Mouse (Mus musculus): ENCODE results near the gene Fbxo28. TPM values are rescaled to one million over a fixed set of nuclear protein-coding genes. Genes with fewer than 3 reads are reported as not detected.

Gene Fbxo28
- polyA plus RNA-seq, 1 experiment: 7.3 TPM

GRCm38 (mm10) chr1:182309403-182309802 is 32.0 kb downstream of the Fbxo28 start:
- Histone ChIP-seq H3K36me3 (ENCODE audit: control insufficient read depth, insufficient read depth, low read length) (no peaks in the 10 kb centered on the region), H3K4me1 (ENCODE audit: control insufficient read depth, insufficient read depth, insufficient read length) (peaks cover 5% of the 10 kb centered on the region; the same call in 1 of the 2 replicates), H3K4me3 (ENCODE audit: extremely low read depth, insufficient read depth, insufficient read length) (no peak overlapping the region), H3K27me3 (ENCODE audit: control insufficient read depth, insufficient read depth, low read length) (no peaks in the 10 kb centered on the region), H3K27ac (ENCODE audit: insufficient read depth, low read length) (no peak overlapping the region; the same call in 1 of the 2 replicates)
- WGBS: 18% methylated on average over 5 of the region's 5 CpGs
- TF ChIP-seq CTCF (IDR thresholded peaks at IDR 0.05; ENCODE audit: extremely low read depth, insufficient read depth, insufficient read length, insufficient replicate concordance) (no peak), POLR2A (IDR thresholded peaks at IDR 0.05; ENCODE audit: low read depth, low read length) (no peak)
- peak in 1 of 2 experiments; percentile 7 for DNase-seq (ENCODE audit: low read depth in 1 of 2, low spot score in 2 of 2)

DNA sequence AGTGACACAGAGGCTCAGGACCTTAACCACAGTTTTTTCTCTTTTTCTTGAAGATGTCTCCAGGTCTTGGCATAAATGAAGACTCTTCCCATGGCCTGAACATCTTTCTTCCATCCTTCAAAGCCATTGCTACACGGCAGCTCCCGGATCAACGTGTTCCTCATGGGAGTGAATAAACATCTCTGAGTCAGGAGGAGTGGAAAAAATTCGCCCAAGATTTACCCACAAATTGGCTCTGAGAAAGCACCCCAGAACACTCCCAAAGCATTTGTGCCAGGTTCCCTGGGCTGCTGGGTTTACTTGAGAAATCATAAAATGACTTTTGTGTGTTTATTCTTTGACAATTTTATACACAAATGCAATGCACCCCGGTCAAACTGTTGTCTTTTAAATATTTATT is 38.5 kb downstream of the Fbxo28 start:
- no peaks in the 10 kb centered on the region for H3K4me1 ChIP-seq (ENCODE audit: control insufficient read depth, insufficient read depth, insufficient read length)
- H3K4me3 ChIP-seq (ENCODE audit: extremely low read depth, insufficient read depth, insufficient read length): no peak overlapping the region
- no peaks in the 10 kb centered on the region for H3K36me3 ChIP-seq (ENCODE audit: control insufficient read depth, insufficient read depth, low read length)
- 92% methylated on average over 5 of the region's 5 CpGs for WGBS
- no peak overlapping the region for H3K27ac ChIP-seq (ENCODE audit: insufficient read depth, low read length)
- no peaks in the 10 kb centered on the region for H3K27me3 ChIP-seq (ENCODE audit: control insufficient read depth, insufficient read depth, low read length)
- DNase-seq (ENCODE audit: low read depth in 1 of 2, low spot score in 2 of 2): no peak
- TF ChIP-seq POLR2A (IDR thresholded peaks at IDR 0.05; ENCODE audit: low read depth, low read length) (no peak), CTCF (IDR thresholded peaks at IDR 0.05; ENCODE audit: extremely low read depth, insufficient read depth, insufficient read length, insufficient replicate concordance) (no peak)

GRCm38 (mm10) chr1:182302176-182302870 is 39.1 kb downstream of the Fbxo28 start:
- DNase-seq (ENCODE audit: low read depth in 1 of 2, low spot score in 2 of 2): no peak
- Histone ChIP-seq H3K4me3 (ENCODE audit: extremely low read depth, insufficient read depth, insufficient read length) (no peak overlapping the region), H3K36me3 (ENCODE audit: control insufficient read depth, insufficient read depth, low read length) (no peaks in the 10 kb centered on the region), H3K4me1 (ENCODE audit: control insufficient read depth, insufficient read depth, insufficient read length) (no peaks in the 10 kb centered on the region), H3K27ac (ENCODE audit: insufficient read depth, low read length) (no peak overlapping the region), H3K27me3 (ENCODE audit: control insufficient read depth, insufficient read depth, low read length) (no peaks in the 10 kb centered on the region)
- 67% methylated on average over 6 of the region's 6 CpGs for WGBS
- TF ChIP-seq POLR2A (IDR thresholded peaks at IDR 0.05; ENCODE audit: low read depth, low read length) (no peak), CTCF (IDR thresholded peaks at IDR 0.05; ENCODE audit: extremely low read depth, insufficient read depth, insufficient read length, insufficient replicate concordance) (no peak)

DNA sequence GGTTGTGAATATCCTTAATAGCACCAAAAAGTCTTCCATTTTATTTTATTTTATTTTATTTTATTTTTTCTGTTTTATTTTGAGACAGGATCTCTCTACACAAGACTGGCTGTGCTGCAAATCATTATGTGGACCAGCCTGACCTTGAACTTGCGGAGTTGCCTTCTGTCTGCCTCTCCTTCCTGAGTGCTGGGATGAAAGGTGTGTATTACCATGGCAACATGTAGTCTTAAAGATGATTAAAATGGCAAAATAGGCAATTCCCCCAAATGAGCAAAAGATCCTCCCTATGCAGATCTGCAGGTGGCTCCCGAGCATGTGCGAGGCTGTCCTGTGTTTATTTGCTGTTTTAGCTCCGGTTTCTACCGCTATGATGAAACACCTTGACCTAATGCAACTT is 43.6 kb downstream of the Fbxo28 start:
- no peaks in the 10 kb centered on the region for H3K4me1 ChIP-seq (ENCODE audit: control insufficient read depth, insufficient read depth, insufficient read length)
- no peak overlapping the region for H3K4me3 ChIP-seq (ENCODE audit: extremely low read depth, insufficient read depth, insufficient read length)
- DNase-seq (ENCODE audit: low read depth in 1 of 2, low spot score in 2 of 2): no peak
- no peak overlapping the region for H3K27ac ChIP-seq (ENCODE audit: insufficient read depth, low read length)
- H3K36me3 ChIP-seq (ENCODE audit: control insufficient read depth, insufficient read depth, low read length): no peaks in the 10 kb centered on the region
- H3K27me3 ChIP-seq (ENCODE audit: control insufficient read depth, insufficient read depth, low read length): no peaks in the 10 kb centered on the region
- 95% methylated on average over 5 of the region's 5 CpGs for WGBS
- TF ChIP-seq POLR2A (IDR thresholded peaks at IDR 0.05; ENCODE audit: low read depth, low read length): no peak
- no peak for TF ChIP-seq CTCF (IDR thresholded peaks at IDR 0.05; ENCODE audit: extremely low read depth, insufficient read depth, insufficient read length, insufficient replicate concordance)

DNA sequence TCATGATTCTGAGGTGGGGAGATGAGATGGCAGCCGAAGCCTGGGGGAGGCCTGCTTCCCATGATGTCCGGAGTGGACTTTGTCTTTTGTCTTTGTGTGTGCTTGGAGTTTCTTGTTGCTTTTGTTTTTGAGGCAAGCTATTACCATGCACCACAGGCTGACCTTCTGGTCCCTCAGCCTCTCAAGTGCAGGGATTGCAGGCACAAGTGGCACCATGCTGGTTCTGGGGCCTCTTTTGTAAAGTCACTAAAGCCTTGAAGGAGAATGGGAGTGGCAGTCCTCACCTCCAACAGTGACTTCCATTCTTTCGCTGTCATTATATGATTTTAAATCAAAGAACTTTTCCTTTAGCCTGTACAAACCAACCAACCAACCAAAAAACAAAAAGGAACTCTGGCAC is 44.2 kb downstream of the Fbxo28 start:
- no peaks in the 10 kb centered on the region for H3K4me1 ChIP-seq (ENCODE audit: control insufficient read depth, insufficient read depth, insufficient read length)
- H3K36me3 ChIP-seq (ENCODE audit: control insufficient read depth, insufficient read depth, low read length): no peaks in the 10 kb centered on the region
- no peak overlapping the region for H3K4me3 ChIP-seq (ENCODE audit: extremely low read depth, insufficient read depth, insufficient read length)
- no peaks in the 10 kb centered on the region for H3K27me3 ChIP-seq (ENCODE audit: control insufficient read depth, insufficient read depth, low read length)
- no peak overlapping the region for H3K27ac ChIP-seq (ENCODE audit: insufficient read depth, low read length)
- TF ChIP-seq POLR2A (IDR thresholded peaks at IDR 0.05; ENCODE audit: low read depth, low read length) (no peak), CTCF (IDR thresholded peaks at IDR 0.05; ENCODE audit: extremely low read depth, insufficient read depth, insufficient read length, insufficient replicate concordance) (no peak)
- no peak for DNase-seq (ENCODE audit: low read depth in 1 of 2, low spot score in 2 of 2)
- WGBS: 91% methylated on average over 3 of the region's 3 CpGs

GRCm38 (mm10) chr1:182296816-182297215 is 44.6 kb downstream of the Fbxo28 start:
- no peak for DNase-seq (ENCODE audit: low read depth in 1 of 2, low spot score in 2 of 2)
- no peaks in the 10 kb centered on the region for H3K4me1 ChIP-seq (ENCODE audit: control insufficient read depth, insufficient read depth, insufficient read length)

DNA sequence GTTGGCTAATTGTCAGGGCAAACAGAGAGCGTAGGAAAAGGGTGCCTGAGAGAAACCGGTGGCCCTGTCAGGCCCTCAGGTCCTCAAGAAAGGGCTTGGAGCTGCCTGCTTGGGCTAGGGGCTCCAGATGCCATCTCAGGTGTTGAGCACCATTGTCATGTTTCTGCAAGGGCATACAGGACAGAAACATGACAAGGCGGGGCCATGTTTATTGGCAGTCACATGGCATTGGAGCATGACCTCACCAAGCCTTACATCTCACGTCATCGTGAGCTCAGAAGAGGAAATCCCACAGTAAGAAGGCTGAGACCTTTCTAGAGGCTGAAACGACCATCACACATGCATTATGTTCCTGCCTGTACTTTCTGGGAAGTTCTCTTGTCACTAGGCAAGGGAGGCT is 45.3 kb downstream of the Fbxo28 start:
- Histone ChIP-seq H3K27ac (ENCODE audit: insufficient read depth, low read length) (no peak overlapping the region), H3K27me3 (ENCODE audit: control insufficient read depth, insufficient read depth, low read length) (no peaks in the 10 kb centered on the region), H3K4me3 (ENCODE audit: extremely low read depth, insufficient read depth, insufficient read length) (no peak overlapping the region), H3K36me3 (ENCODE audit: control insufficient read depth, insufficient read depth, low read length) (no peaks in the 10 kb centered on the region), H3K4me1 (ENCODE audit: control insufficient read depth, insufficient read depth, insufficient read length) (no peaks in the 10 kb centered on the region)
- TF ChIP-seq POLR2A (IDR thresholded peaks at IDR 0.05; ENCODE audit: low read depth, low read length) (no peak), CTCF (IDR thresholded peaks at IDR 0.05; ENCODE audit: extremely low read depth, insufficient read depth, insufficient read length, insufficient replicate concordance) (no peak)
- no peak for DNase-seq (ENCODE audit: low read depth in 1 of 2, low spot score in 2 of 2)
- 84% methylated on average over 6 of the region's 6 CpGs for WGBS

More at GRCm38 (mm10) chr1:182296816-182297215, 44.6 kb downstream of the Fbxo28 start:
- H3K27me3 ChIP-seq (ENCODE audit: control insufficient read depth, insufficient read depth, low read length): no peaks in the 10 kb centered on the region
- 92% methylated on average over 6 of the region's 6 CpGs for WGBS
- H3K36me3 ChIP-seq (ENCODE audit: control insufficient read depth, insufficient read depth, low read length): no peaks in the 10 kb centered on the region
- no peak overlapping the region for H3K4me3 ChIP-seq (ENCODE audit: extremely low read depth, insufficient read depth, insufficient read length)
- H3K27ac ChIP-seq (ENCODE audit: insufficient read depth, low read length): no peak overlapping the region
- TF ChIP-seq POLR2A (IDR thresholded peaks at IDR 0.05; ENCODE audit: low read depth, low read length) (no peak), CTCF (IDR thresholded peaks at IDR 0.05; ENCODE audit: extremely low read depth, insufficient read depth, insufficient read length, insufficient replicate concordance) (no peak)
